Mouse (Mus musculus) left cerebral cortex, postnatal 25 days (tissue): ENCODE data around the gene Adamts20. TPM values are rescaled to one million over a fixed set of nuclear protein-coding genes. Genes with fewer than 3 reads are reported as not detected.

Experiments
- DNase-seq, 2 experiments: peaks; one replicate each; pipeline ENCODE4 v3.0.0; 2022; ENCODE audit warnings: low spot score in 2 of 2, mixed read lengths in 1 of 2
- intact Hi-C: fragments of 180-260 bp; cut with DNase I; formaldehyde crosslinking; loops from one replicate; pipeline ENCODE4 v1.15.1; 2025
- total RNA-seq, 2 experiments: library from RNA; stranded (reverse); gene quantifications; 2 replicates each; pipeline ENCODE4 v1.2.3; 2021

Gene Adamts20
- total RNA-seq, 2 experiments from 2014 or later: 7.8 to 9.9 TPM

DNA sequence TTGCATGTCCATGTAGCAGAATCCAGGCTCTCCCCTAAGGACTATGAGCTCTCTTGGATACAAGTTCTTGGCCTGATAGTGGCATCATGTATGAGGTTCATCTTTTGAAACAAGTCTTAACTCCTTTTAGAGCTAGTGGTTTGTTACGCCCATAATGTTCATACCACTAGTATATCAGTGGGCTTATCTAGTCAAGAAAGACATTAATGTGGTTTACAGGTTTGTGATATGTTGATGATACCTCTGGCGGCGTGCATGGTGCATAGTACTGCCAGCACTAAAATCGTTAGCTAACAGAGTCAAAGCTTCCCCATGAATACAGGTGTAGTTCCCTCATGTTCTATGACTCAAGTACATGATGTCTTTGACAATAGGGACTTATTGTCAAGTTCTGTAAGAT is 205.7 kb downstream of the Adamts20 start:
- no peak for DNase-seq
- intact Hi-C loops: no loop called here

- intact Hi-C loops: no loop called here
- no peak for DNase-seq
Observed at GRCm38 (mm10) chr15:94255538-94255937, 209.7 kb downstream of the Adamts20 start.

GRCm38 (mm10) chr15:94254861-94255516 is 210.2 kb downstream of the Adamts20 start:
- DNase-seq: peak; percentile 50 to 67
- intact Hi-C loops: loop anchor here (5.0 kb wide), 1 partner anchor 658 kb away; the partner anchor contains the start of gene Prickle1

DNA sequence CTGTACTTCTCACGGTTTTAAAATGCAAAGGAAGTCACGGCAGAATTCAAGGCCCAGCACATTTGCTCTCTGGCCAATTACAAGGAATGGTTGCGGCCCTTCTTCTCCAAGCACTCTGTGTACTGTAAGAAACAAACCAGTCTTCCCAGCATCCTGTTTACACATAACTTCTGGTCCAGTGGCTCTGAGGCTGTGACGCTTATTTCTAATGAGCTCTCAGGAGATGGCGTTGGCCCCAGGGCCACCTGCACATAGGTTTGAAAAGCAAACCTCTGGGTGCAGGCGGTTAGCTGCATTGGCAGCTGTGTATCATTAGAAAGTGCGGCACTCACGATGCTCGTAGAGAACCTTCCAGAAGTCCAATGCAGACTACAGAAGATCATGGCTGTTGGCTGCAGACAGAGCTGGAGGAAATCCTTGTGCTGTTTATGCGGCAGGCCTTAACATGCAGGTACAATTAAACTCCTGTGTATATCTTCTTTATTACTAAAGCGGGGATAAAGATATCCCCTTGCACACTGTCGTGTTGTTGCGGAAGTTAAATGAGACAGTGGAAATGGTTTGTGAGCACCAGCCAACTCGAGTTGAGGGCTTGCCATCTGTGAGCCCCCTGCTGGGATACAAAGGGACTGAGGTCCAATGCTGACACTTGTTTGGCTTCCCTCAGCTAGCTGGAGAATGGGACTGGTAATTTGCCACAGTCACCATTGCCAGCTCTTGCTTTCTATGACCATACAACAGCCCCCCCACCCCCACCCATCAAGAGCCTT is 210.9 kb downstream of the Adamts20 start:
- DNase-seq: no peak
- intact Hi-C loops: loop anchor here (5.0 kb wide), 1 partner anchor 657 kb away; the partner anchor contains the start of gene Prickle1

- peak; percentile 51 to 79 for DNase-seq
- intact Hi-C loops: loop anchor here (5.0 kb wide), 1 partner anchor 656 kb away; the partner anchor contains the start of gene Prickle1
Observed at GRCm38 (mm10) chr15:94252962-94253712, 212.1 kb downstream of the Adamts20 start.

- DNase-seq: no peak
- intact Hi-C loops: loop anchor here (5.0 kb wide), 1 partner anchor 652 kb away; the partner anchor contains the start of gene Prickle1
Observed at GRCm38 (mm10) chr15:94249766-94250165, 215.5 kb downstream of the Adamts20 start.

GRCm38 (mm10) chr15:94248386-94248785 is 216.8 kb downstream of the Adamts20 start:
- no peak for DNase-seq
- intact Hi-C loops: no loop called here

DNA sequence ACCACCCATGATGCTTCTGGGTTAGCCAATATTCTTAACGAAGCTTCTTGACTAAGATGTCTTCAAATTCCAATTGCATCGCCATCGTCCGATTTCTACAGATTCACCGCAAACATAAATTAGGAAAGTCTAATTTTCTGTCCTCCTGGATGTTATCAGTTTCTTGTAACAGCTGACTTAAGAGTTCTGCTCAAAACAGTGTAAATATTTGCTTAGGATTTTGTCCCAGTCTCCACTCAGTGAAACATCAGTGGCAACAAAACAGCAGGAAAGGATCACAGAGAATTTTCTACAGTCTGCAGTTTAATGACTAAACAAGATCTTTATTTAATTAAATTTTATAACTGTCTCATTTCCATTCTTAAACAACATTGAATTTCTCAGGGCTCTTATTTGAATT is 218.5 kb downstream of the Adamts20 start:
- DNase-seq: no peak
- intact Hi-C loops: no loop called here

- no peak for DNase-seq
- intact Hi-C loops: no loop called here
Observed at GRCm38 (mm10) chr15:94244336-94244735, 220.9 kb downstream of the Adamts20 start.

DNA sequence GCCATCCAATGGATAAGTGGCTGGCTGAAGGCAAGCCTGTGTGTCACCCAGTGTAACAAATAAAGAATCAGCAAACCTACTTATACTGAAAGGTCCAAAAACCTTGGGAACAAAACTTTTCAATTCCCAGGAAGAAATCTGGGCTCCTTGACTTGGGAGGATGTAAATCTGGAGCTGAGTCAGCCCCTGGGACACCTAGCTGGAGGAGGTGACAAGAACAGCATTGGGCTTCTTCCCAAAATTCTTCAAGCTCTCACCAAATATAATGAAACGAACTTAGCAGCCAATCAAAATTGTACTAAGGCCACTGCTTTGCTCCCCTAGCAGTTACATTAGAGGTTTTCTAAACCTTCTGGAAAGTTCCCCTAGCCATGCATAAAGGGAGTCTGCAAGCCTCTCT is 223.1 kb downstream of the Adamts20 start:
- intact Hi-C loops: no loop called here
- peak in 1 of 2 experiments; percentile 61 for DNase-seq

DNA sequence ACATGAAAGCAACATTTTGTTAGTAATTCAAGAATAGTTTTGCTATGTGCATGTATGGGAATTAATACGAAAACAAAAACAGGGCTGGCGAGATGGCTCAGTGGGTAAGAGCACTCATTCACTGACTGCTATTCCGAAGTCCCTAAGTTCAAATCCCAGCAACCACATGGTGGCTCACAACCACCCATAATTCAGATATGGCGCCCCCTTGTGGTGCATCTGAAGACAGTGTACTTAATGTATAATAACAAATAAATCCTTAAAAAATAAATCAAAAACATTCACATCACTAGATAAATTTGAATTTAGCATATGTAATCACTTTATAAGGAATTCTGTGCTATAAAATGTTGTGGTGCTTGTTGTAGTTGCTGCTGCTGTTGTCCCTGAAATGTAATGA is 225.6 kb downstream of the Adamts20 start:
- intact Hi-C loops: no loop called here
- no peak for DNase-seq

DNA sequence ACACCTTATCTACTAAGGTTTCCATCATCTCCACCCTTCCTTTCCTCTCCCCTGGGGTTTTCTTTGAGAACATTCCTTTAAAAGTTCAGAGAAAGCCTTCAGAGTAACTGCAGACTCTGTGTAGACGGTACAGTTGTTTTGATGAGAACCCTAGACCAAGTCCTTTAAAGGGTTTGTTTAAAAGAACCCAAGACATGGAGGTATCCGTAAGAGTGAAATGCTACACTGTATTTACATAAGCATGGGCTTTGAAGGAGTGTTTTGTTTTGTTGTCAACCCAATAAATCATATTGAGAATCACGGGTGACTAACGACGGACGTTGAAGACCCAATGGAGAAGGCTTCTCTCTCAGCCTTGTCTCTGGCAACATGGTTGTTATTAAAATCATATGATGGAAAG is 226.1 kb downstream of the Adamts20 start:
- intact Hi-C loops: no loop called here
- DNase-seq: no peak

DNA sequence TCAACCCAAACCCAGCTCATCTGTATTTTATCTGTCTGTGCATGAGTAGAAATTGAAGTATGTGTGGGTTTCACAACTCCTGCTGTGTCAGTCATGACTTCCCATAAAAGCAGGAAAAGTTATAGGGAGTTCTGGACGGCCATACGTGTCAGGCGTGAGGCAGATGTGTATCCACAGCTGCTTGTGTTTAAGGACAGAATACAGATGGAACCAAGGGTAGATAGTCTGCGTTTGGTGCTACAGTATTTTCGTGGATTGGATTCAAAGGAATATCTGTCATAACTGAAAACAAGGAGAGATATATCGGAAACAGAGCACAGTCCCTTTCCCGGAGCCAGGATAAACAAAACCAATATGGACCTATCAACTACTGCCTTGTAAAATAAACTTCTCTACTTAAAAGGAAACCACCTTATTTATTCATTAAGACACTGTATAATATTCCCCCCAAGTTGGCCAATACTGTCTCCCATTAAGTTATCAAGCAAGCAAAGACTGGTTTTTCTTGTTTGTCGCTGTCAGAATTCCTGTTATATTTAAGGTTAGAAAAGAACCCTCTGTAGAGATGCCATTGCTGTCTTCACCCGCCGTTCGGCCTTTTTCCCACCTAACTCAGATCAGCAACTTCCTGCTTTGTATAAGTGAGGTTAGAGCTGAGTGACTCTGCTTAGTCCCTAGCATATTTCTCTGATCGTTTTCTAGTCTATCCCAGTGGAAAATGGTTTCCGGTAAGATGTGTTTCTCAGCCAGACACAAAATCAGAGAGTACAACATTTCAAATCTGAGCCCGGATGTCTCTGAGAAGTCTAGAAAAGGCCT is 227.0 kb downstream of the Adamts20 start:
- no peak for DNase-seq
- intact Hi-C loops: no loop called here

- no peak for DNase-seq
- intact Hi-C loops: no loop called here
Observed at GRCm38 (mm10) chr15:94236726-94237125, 228.5 kb downstream of the Adamts20 start.

DNA sequence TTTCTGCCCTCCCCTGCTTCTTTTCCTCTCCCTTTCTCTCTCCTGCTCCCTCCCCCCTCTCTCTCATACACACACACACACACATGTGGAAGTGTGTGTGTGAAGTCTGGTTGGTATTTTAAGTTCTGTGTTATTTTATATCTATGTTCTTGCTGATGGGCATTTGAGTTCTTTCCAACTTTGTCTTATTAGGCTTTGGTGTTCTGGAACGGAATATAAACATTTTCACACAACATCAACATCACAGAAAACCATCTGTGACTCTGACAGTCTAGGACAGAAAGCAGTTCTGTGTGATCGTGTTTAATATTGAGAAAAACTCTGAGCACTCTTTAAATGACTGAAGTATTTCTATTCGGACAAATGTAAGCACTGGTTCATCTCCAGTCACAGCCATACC is 229.1 kb downstream of the Adamts20 start:
- no peak for DNase-seq
- intact Hi-C loops: no loop called here

- DNase-seq: peak in 1 of 2 experiments; percentile 12
- intact Hi-C loops: no loop called here
Observed at GRCm38 (mm10) chr15:94235190-94235589, 230.0 kb downstream of the Adamts20 start.

GRCm38 (mm10) chr15:94231246-94231645 is 234.0 kb downstream of the Adamts20 start:
- intact Hi-C loops: no loop called here
- no peak for DNase-seq

DNA sequence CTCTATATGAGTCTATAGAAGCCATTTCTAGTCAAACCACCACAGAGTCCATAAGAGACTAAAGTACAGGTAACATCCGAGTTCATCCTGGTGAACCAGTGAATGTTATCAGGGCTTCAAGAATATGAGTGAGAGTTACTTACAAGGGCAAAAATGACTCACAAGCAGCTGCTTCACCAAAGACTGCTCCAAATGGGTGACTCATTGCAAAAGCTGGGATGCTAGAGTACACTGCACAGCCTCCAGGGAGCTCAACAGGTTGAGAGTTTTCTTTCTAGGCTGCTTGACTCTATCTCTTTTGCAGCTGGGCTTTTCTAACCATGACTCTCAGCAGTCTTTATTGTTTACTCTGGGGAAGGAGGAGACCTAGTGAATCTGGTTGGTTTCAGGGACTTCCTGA is 237.8 kb downstream of the Adamts20 start:
- intact Hi-C loops: no loop called here
- DNase-seq: peak in 1 of 2 experiments; percentile 16

GRCm38 (mm10) chr15:94223101-94223500 is 242.1 kb downstream of the Adamts20 start:
- intact Hi-C loops: no loop called here
- DNase-seq: no peak
